Mouse (Mus musculus) G1E (cell line): ENCODE results near the gene Adipor2. TPM values are rescaled to one million over a fixed set of nuclear protein-coding genes. Genes with fewer than 3 reads are reported as not detected.
A peak's percentile ranks its signal among the peaks of the same experiment; 100 is the strongest.
"Not testable (repeated sequence)": the region's sequence is repeated elsewhere in the genome, so short reads cannot be mapped to it uniquely, and the experiment has no call there.

Source experiments
- ATAC-seq: 2 replicates; pipeline ENCODE4 v1.8.0; 2016; ENCODE audit warnings: mild to moderate bottlenecking; ENCODE audit not compliant: insufficient number of reproducible peaks, poor library complexity, low FRiP score, severe bottlenecking; ENCODE audit errors: extremely low read depth
- DNase-seq: peaks from one replicate; pipeline ENCODE4 v3.0.0; 2012; ENCODE audit warnings: low spot score
- H3K27me3 ChIP-seq: 2 replicates; pipeline ENCODE4 v1.6.1; 2012; ENCODE audit warnings: mild to moderate bottlenecking, low read length, inconsistent platforms; ENCODE audit not compliant: insufficient read depth
- H3K36me3 ChIP-seq: replicated peaks from 2 replicates; pipeline ENCODE3; 2012; ENCODE audit warnings: mild to moderate bottlenecking, inconsistent platforms
- H3K4me1 ChIP-seq: 2 replicates; pipeline ENCODE4 v1.6.1; 2012; ENCODE audit warnings: low read depth, low read length, inconsistent platforms, mixed read lengths; ENCODE audit not compliant: insufficient read depth
- H3K4me3 ChIP-seq: 2 replicates; pipeline ENCODE4 v1.5.1; 2012; ENCODE audit warnings: low read depth, mild to moderate bottlenecking, inconsistent platforms, low read length, moderate library complexity, mixed read lengths
- H3K9me3 ChIP-seq: replicated peaks from 2 replicates; pipeline ENCODE4 v1.6.1; 2012; ENCODE audit warnings: inconsistent platforms
- CTCF ChIP-seq: IDR thresholded peaks from 2 replicates; pipeline ENCODE4 v1.5.1; 2012; ENCODE audit warnings: low read depth, low read length, inconsistent platforms, mixed read lengths
- GATA1 ChIP-seq: IDR thresholded peaks from 2 replicates; pipeline ENCODE4 v1.6.1; 2012; ENCODE audit warnings: borderline replicate concordance, low read length, inconsistent platforms, mixed read lengths
- GATA2 ChIP-seq: IDR thresholded peaks from 2 replicates; pipeline ENCODE4 v1.6.1; 2012; ENCODE audit warnings: low read depth, low read length, inconsistent platforms, borderline replicate concordance
- POLR2AphosphoS5 ChIP-seq: IDR thresholded peaks from 2 replicates; pipeline ENCODE4 v1.6.1; 2012; ENCODE audit warnings: low read depth, low read length, inconsistent platforms; ENCODE audit not compliant: insufficient replicate concordance
- TAL1 ChIP-seq: conservative IDR thresholded peaks from 2 replicates; pipeline ENCODE4 v1.6.1; 2012; ENCODE audit warnings: low read depth, low read length, inconsistent platforms, mixed read lengths
- polyA plus RNA-seq: library from polyadenylated mRNA; stranded (reverse); fragments of >175 nt; gene quantifications from 2 replicates; pipeline ENCODE4 v1.2.3, GENCODE M21; 2012
- total RNA-seq, 2 experiments: library from RNA; stranded (forward) in 1 of 2; stranded (reverse) in 1 of 2; fragments of 200-1000 nt in 1 of 2; fragments of >200 nt in 1 of 2; fragmentation: Nextera tagmentation in 1 of 2; gene quantifications; 2 replicates each; pipeline ENCODE4 v1.2.3; 2014 to 2017

Adipor2 gene
- total and polyA plus RNA-seq, 3 experiments = 28.2 to 129 (median 97.8) TPM

- no peaks in the 10 kb centered on the region for H3K9me3 ChIP-seq
- TF ChIP-seq CTCF = no peak
- no peak for ATAC-seq
- no peak overlapping the region for H3K4me3 ChIP-seq
- no peaks in the 10 kb centered on the region for H3K36me3 ChIP-seq
- DNase-seq = no peak
- peaks cover 80% of the 10 kb centered on the region for H3K27me3 ChIP-seq
- H3K4me1 ChIP-seq = no peaks in the 10 kb centered on the region; the same call in 1 of the 2 replicates
Measured at GRCm38 (mm10) chr6:119450965-119451943, 33.8 kb upstream of the Adipor2 start.

- peaks cover 69% of the 10 kb centered on the region for H3K27me3 ChIP-seq
- no peaks in the 10 kb centered on the region for H3K36me3 ChIP-seq
- ATAC-seq (no peak), DNase-seq (no peak)
- no peaks in the 10 kb centered on the region; the same call in 1 of the 2 replicates for H3K4me1 ChIP-seq
- no peaks in the 10 kb centered on the region for H3K9me3 ChIP-seq
- TF ChIP-seq TAL1 (no peak), GATA2 (no peak), GATA1 (no peak), CTCF (no peak), POLR2AphosphoS5 (no peak)
- H3K4me3 ChIP-seq = no peak overlapping the region
Measured at GRCm38 (mm10) chr6:119449060-119449499, 31.6 kb upstream of the Adipor2 start.

GRCm38 (mm10) chr6:119448321-119449059 lies 31.0 kb upstream of the Adipor2 start:
- H3K27me3 ChIP-seq = peaks cover 69% of the 10 kb centered on the region
- H3K4me3 ChIP-seq = no peak overlapping the region
- no peaks in the 10 kb centered on the region; the same call in 1 of the 2 replicates for H3K4me1 ChIP-seq
- TF ChIP-seq TAL1 (no peak), POLR2AphosphoS5 (no peak), GATA2 (no peak), CTCF (no peak), GATA1 (no peak)
- no peaks in the 10 kb centered on the region for H3K9me3 ChIP-seq
- H3K36me3 ChIP-seq = no peaks in the 10 kb centered on the region
- DNase-seq (no peak), ATAC-seq (no peak)

GRCm38 (mm10) chr6:119445671-119446607 lies 28.4 kb upstream of the Adipor2 start:
- DNase-seq (no peak), ATAC-seq (no peak)
- no peak overlapping the region for H3K4me3 ChIP-seq
- H3K4me1 ChIP-seq = no peaks in the 10 kb centered on the region; the same call in 1 of the 2 replicates
- H3K36me3 ChIP-seq = no peaks in the 10 kb centered on the region
- H3K27me3 ChIP-seq = peaks cover 53% of the 10 kb centered on the region
- H3K9me3 ChIP-seq = no peaks in the 10 kb centered on the region
- TF ChIP-seq POLR2AphosphoS5 (no peak), GATA1 (no peak), GATA2 (no peak), TAL1 (no peak), CTCF (no peak)

- Histone ChIP-seq H3K9me3 (no peaks in the 10 kb centered on the region), H3K4me1 (no peaks in the 10 kb centered on the region; the same call in 1 of the 2 replicates), H3K27me3 (peaks cover 47% of the 10 kb centered on the region), H3K4me3 (no peak overlapping the region), H3K36me3 (no peaks in the 10 kb centered on the region)
- TF ChIP-seq CTCF (peak; percentile 88), TAL1 (no peak)
- ATAC-seq (peak; percentile 63), DNase-seq (peak; percentile 60)
Measured at GRCm38 (mm10) chr6:119443742-119444645, 26.5 kb upstream of the Adipor2 start.

GRCm38 (mm10) chr6:119442729-119443128 lies 25.2 kb upstream of the Adipor2 start:
- not testable (repeated sequence) for H3K36me3 ChIP-seq, H3K4me1 ChIP-seq, H3K4me3 ChIP-seq, ATAC-seq, DNase-seq, H3K9me3 ChIP-seq
- H3K27me3 ChIP-seq = peaks cover 39% of the 10 kb centered on the region
